Mouse (Mus musculus): ENCODE data around the gene Cdc42se1. TPM values are rescaled to one million over a fixed set of nuclear protein-coding genes. Genes with fewer than 3 reads are reported as not detected.

The Cdc42se1 gene
- polyA plus RNA-seq, 1 experiment: 128 TPM

- no peak overlapping the region for H3K27ac ChIP-seq (ENCODE audit: insufficient read depth, low read depth, low read length)
- H3K4me3 ChIP-seq (ENCODE audit: insufficient read depth, low read length): no peak overlapping the region
- no peak for TF ChIP-seq CTCF (IDR thresholded peaks at IDR 0.05; ENCODE audit: low read depth, low read length)
- TF ChIP-seq POLR2A (IDR thresholded peaks at IDR 0.05; ENCODE audit: borderline replicate concordance, low read depth, low read length): no peak
- H3K4me1 ChIP-seq (ENCODE audit: control insufficient read depth, insufficient read depth, low read length): peaks cover 7% of the 10 kb centered on the region
Observed at GRCm38 (mm10) chr3:95246465-95247231, 18.1 kb downstream of the Cdc42se1 start.

GRCm38 (mm10) chr3:95247660-95248336, 19.3 kb downstream of the Cdc42se1 start:
- Histone ChIP-seq H3K27ac (ENCODE audit: insufficient read depth, low read depth, low read length) (no peak overlapping the region), H3K4me1 (ENCODE audit: control insufficient read depth, insufficient read depth, low read length) (peaks cover 7% of the 10 kb centered on the region), H3K4me3 (ENCODE audit: insufficient read depth, low read length) (no peak overlapping the region)
- TF ChIP-seq CTCF (IDR thresholded peaks at IDR 0.05; ENCODE audit: low read depth, low read length) (no peak), POLR2A (IDR thresholded peaks at IDR 0.05; ENCODE audit: borderline replicate concordance, low read depth, low read length) (no peak)

GRCm38 (mm10) chr3:95250361-95250760, 21.8 kb downstream of the Cdc42se1 start:
- no peak for TF ChIP-seq POLR2A (IDR thresholded peaks at IDR 0.05; ENCODE audit: borderline replicate concordance, low read depth, low read length)
- TF ChIP-seq CTCF (IDR thresholded peaks at IDR 0.05; ENCODE audit: low read depth, low read length): no peak
- H3K4me3 ChIP-seq (ENCODE audit: insufficient read depth, low read length): no peak overlapping the region
- no peak overlapping the region for H3K27ac ChIP-seq (ENCODE audit: insufficient read depth, low read depth, low read length)
- H3K4me1 ChIP-seq (ENCODE audit: control insufficient read depth, insufficient read depth, low read length): peaks cover 7% of the 10 kb centered on the region

GRCm38 (mm10) chr3:95250783-95251424, 22.4 kb downstream of the Cdc42se1 start, which contains the start of gene Bnipl:
Gene Bnipl, minus strand, starts transcription at chr3:95251193.
- TF ChIP-seq POLR2A (IDR thresholded peaks at IDR 0.05; ENCODE audit: borderline replicate concordance, low read depth, low read length) (no peak), CTCF (IDR thresholded peaks at IDR 0.05; ENCODE audit: low read depth, low read length) (no peak)
- Histone ChIP-seq H3K4me1 (ENCODE audit: control insufficient read depth, insufficient read depth, low read length) (peaks cover 7% of the 10 kb centered on the region), H3K4me3 (ENCODE audit: insufficient read depth, low read length) (no peak within 1 kb of the TSS), H3K27ac (ENCODE audit: insufficient read depth, low read depth, low read length) (no peak within 1 kb of the TSS)

GRCm38 (mm10) chr3:95256931-95257330, 28.4 kb downstream of the Cdc42se1 start:
- Histone ChIP-seq H3K4me1 (ENCODE audit: control insufficient read depth, insufficient read depth, low read length) (no peaks in the 10 kb centered on the region), H3K4me3 (ENCODE audit: insufficient read depth, low read length) (no peak overlapping the region), H3K27ac (ENCODE audit: insufficient read depth, low read depth, low read length) (no peak overlapping the region)
- TF ChIP-seq CTCF (IDR thresholded peaks at IDR 0.05; ENCODE audit: low read depth, low read length): no peak
- no peak for TF ChIP-seq POLR2A (IDR thresholded peaks at IDR 0.05; ENCODE audit: borderline replicate concordance, low read depth, low read length)

- no peak for TF ChIP-seq CTCF (IDR thresholded peaks at IDR 0.05; ENCODE audit: low read depth, low read length)
- no peak for TF ChIP-seq POLR2A (IDR thresholded peaks at IDR 0.05; ENCODE audit: borderline replicate concordance, low read depth, low read length)
- Histone ChIP-seq H3K27ac (ENCODE audit: insufficient read depth, low read depth, low read length) (no peak overlapping the region), H3K4me1 (ENCODE audit: control insufficient read depth, insufficient read depth, low read length) (peaks cover 9% of the 10 kb centered on the region), H3K4me3 (ENCODE audit: insufficient read depth, low read length) (no peak overlapping the region)
Observed at GRCm38 (mm10) chr3:95261975-95262374, 33.4 kb downstream of the Cdc42se1 start.

- TF ChIP-seq POLR2A (IDR thresholded peaks at IDR 0.05; ENCODE audit: borderline replicate concordance, low read depth, low read length): no peak
- peak; percentile 75 for TF ChIP-seq CTCF (IDR thresholded peaks at IDR 0.05; ENCODE audit: low read depth, low read length)
- Histone ChIP-seq H3K27ac (ENCODE audit: insufficient read depth, low read depth, low read length) (peak overlapping the region; percentile 75), H3K4me1 (ENCODE audit: control insufficient read depth, insufficient read depth, low read length) (peaks cover 17% of the 10 kb centered on the region), H3K4me3 (ENCODE audit: insufficient read depth, low read length) (peak overlapping the region; percentile 40)
Observed at GRCm38 (mm10) chr3:95263089-95263739, 34.7 kb downstream of the Cdc42se1 start.

GRCm38 (mm10) chr3:95264724-95265123, 36.2 kb downstream of the Cdc42se1 start:
- Histone ChIP-seq H3K4me3 (ENCODE audit: insufficient read depth, low read length) (no peak overlapping the region), H3K27ac (ENCODE audit: insufficient read depth, low read depth, low read length) (no peak overlapping the region), H3K4me1 (ENCODE audit: control insufficient read depth, insufficient read depth, low read length) (peaks cover 20% of the 10 kb centered on the region)
- TF ChIP-seq CTCF (IDR thresholded peaks at IDR 0.05; ENCODE audit: low read depth, low read length): no peak
- no peak for TF ChIP-seq POLR2A (IDR thresholded peaks at IDR 0.05; ENCODE audit: borderline replicate concordance, low read depth, low read length)

- Histone ChIP-seq H3K27ac (ENCODE audit: insufficient read depth, low read depth, low read length) (no peak overlapping the region), H3K4me1 (ENCODE audit: control insufficient read depth, insufficient read depth, low read length) (peaks cover 20% of the 10 kb centered on the region), H3K4me3 (ENCODE audit: insufficient read depth, low read length) (no peak overlapping the region)
- no peak for TF ChIP-seq CTCF (IDR thresholded peaks at IDR 0.05; ENCODE audit: low read depth, low read length)
- no peak for TF ChIP-seq POLR2A (IDR thresholded peaks at IDR 0.05; ENCODE audit: borderline replicate concordance, low read depth, low read length)
Observed at GRCm38 (mm10) chr3:95266052-95266451, 37.5 kb downstream of the Cdc42se1 start.

Measured in bone marrow macrophage, adult 2 months (primary cell).